Mouse (Mus musculus): Measurements from ENCODE around the gene Fam186a. TPM values are rescaled to one million over a fixed set of nuclear protein-coding genes. Genes with fewer than 3 reads are reported as not detected.

The Fam186a gene
- total RNA-seq, 2 experiments from 2014 or later, result not detected

DNA sequence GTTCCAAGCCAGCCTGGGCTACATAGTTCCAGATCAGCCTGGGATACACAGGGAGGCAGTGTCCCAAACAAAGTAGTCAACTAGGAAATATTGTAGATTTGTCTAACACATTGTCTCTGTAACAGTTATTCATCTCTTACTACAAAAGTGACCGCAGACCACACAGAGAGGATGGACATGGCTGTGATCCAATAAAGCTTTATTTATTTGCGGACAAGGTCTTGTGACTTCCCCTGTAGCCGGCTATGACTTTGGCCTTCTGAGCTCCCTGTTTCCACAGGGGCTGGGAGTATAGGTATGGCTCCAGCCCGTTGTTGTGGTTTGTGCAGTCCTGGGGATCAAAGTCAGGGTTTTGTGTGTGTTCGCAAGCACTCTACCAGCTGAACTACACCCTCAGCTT is 88.3 kb downstream of the Fam186a start:
- no peak for ATAC-seq (replicated peaks; ENCODE audit: low FRiP score, poor library complexity, severe bottlenecking)

DNA sequence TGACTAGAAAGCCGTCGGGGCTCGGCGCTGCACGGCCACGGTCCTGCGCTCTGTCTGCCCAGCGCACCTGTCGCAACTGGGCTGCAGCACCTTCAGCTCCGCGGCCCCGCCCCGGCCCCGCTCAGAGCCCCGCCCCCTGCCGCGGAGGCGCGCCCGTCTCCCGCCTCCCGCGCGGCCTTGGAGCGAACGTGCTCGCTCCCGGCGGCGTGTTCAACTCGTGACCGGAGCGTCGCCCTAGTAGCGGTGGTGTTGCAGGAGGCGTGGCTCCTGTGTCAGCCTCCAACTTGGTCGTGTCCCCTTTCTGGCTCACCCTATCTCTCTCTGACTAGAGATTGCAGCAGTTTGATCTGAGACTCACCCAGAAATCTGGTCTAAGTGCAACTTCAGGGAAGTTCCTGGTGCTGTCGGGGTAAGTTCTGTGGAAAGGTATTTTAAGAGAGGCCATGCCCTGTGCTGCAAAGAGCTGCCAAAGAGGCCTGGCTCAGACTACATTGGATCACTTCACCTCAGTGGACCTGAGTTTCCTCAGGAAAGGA is 91.5 kb downstream of the Fam186a start, which contains the start of gene Lima1:
Lima1 (minus strand) TSS at position 123 of the 536 bp plus-strand sequence.
- 0 out of 2 replicates have a peak, but pooled peaks have one; percentile 42 for ATAC-seq (replicated peaks; ENCODE audit: low FRiP score, poor library complexity, severe bottlenecking)

DNA sequence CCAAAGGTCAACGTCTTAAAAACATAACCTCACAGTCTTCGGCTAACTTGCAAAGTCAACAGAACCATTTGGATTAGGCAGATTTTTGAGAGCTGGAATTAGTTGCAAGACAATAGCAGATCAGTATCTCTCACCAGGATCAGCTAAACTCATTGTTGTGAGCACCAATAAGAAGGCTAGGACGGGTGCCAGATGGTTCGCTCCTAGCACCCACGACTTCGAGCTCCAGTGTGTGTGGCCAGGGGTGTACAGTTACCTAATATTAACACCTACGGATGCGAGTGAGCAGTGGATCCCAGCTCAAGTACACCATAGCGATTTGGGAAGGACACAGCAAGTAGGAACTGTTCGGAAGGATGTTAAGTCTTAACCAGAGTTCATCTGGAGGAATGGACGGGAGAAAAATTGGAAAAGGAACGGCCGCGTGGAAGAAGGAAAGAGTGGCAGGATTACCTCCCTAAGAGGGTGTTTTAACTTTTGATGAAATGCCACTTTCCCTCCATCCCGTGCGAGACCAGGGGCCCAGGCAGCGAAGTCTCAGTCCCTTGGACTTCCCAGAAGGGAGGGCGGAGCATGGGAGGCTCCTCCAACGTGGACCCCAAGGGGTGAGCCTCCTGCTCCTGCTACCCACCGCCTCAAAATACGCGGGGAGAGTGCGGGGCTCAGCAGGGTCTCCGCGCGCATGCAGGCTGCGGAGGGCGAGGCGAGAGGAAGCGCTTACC is 92.1 kb downstream of the Fam186a start:
- 0 out of 2 replicates have a peak, but pooled peaks have one; percentile 10 for ATAC-seq (replicated peaks; ENCODE audit: low FRiP score, poor library complexity, severe bottlenecking)

DNA sequence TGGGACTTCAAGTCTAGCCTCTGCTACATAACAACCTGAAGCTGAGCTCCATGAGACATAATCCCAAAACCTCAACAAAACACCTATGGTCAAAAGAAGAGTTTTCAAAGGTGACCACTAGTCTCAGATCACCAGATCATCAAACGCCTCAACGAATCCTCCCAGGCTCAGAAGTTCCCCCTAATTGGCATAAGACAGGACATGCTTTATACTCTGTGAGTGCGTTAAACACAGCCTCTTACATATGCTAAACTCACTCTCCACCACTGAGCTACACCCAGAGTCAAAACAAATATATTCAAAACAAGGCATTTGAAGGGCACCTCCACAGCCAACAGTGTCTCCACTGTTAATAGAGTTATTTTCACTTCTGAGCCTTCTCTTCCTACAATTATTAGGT is 94.3 kb downstream of the Fam186a start:
- ATAC-seq (replicated peaks; ENCODE audit: low FRiP score, poor library complexity, severe bottlenecking), result no peak

Other genes with a start within 250 kb of the Fam186a start
- gene Gpd1, start 249.5 kb downstream of the Fam186a start, total RNA-seq (2015; ENCODE audit: low replicate concordance), result 2.1 and 2.9 TPM in 2 replicates
- gene Gpd1, start 249.5 kb downstream of the Fam186a start, total RNA-seq (2017; ENCODE audit: low replicate concordance), result 5.4 and 8.2 TPM in 2 replicates
- 11.3 and 15.5 TPM in 2 replicates for gene Cox14, start 241.4 kb downstream of the Fam186a start, total RNA-seq (2015; ENCODE audit: low replicate concordance)
- gene Cox14, start 241.4 kb downstream of the Fam186a start, total RNA-seq (2017; ENCODE audit: low replicate concordance), result 7.1 and 17.1 TPM in 2 replicates
- gene Cers5, start 194.2 kb downstream of the Fam186a start, total RNA-seq (2015; ENCODE audit: low replicate concordance), result 9.4 and 19.7 TPM in 2 replicates
- 3.3 and 7.6 TPM in 2 replicates for gene Cers5, start 194.2 kb downstream of the Fam186a start, total RNA-seq (2017; ENCODE audit: low replicate concordance)
- gene Lima1, start 91.6 kb downstream of the Fam186a start, total RNA-seq (2015; ENCODE audit: low replicate concordance), result 3.2 and 6.7 TPM in 2 replicates
- gene Lima1, start 91.6 kb downstream of the Fam186a start, total RNA-seq (2017; ENCODE audit: low replicate concordance), result 2.1 and 5.3 TPM in 2 replicates
- 28.5 and 40.7 TPM in 2 replicates for gene Larp4, start 3.0 kb upstream of the Fam186a start, total RNA-seq (2015; ENCODE audit: low replicate concordance)
- 13.3 and 22.2 TPM in 2 replicates for gene Larp4, start 3.0 kb upstream of the Fam186a start, total RNA-seq (2017; ENCODE audit: low replicate concordance)
- 3.6 and 5.4 TPM in 2 replicates for gene Dip2b, start 71.6 kb upstream of the Fam186a start, total RNA-seq (2015; ENCODE audit: low replicate concordance)
- 6.3 and 9.8 TPM in 2 replicates for gene Dip2b, start 71.6 kb upstream of the Fam186a start, total RNA-seq (2017; ENCODE audit: low replicate concordance)

Data from erythroid progenitor cell, adult 5-6 weeks (primary cell).